Mouse (Mus musculus): ENCODE data around the gene Atxn3. TPM values are rescaled to one million over a fixed set of nuclear protein-coding genes. Genes with fewer than 3 reads are reported as not detected.
"Not testable (repeated sequence)": the region's sequence is repeated elsewhere in the genome, so short reads cannot be mapped to it uniquely, and the experiment has no call there.

Atxn3 gene
- polyA plus RNA-seq, 1 experiment from 2014 or later, result 12.2 TPM

DNA sequence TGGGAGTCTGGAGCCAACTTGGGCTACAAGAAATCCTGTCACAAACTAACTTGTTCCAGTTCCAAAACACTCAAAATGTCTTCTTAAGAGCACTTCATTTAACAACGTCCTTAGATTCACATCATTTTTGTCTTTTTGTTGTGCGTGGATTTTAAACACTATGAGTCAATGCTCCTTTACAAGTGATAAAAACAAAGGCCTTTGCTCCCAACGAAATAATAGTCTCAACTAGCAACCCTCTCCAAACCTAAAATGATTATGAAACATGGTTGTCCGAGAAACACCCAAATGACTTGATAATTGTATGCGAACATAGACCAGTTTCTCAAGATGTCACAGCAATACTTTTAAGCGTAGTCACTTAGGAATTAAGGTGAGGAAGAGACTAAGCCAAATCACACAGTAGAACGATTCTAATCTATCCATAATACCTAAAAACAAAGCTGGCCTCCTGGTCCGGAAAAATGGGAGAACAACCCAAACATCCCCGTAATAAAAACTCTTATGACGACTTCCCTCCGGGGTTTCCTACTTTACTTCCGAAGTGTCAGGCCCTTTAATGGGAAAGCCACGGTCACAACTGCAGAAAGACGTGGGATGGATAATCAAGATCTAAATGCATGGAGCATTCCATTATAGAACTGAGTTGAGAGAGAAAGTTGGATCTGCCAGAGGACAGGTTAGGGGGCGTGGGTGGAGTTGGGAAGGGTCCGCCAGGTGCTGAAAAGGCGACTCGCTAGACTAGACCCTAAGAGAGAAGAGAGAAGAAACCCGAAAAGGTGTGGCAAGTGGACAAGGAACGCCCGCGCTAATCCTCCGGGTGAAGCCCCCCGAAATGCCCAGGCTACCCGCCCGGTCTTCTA is 736 bp downstream of the Atxn3 start:
- peak overlapping the region; percentile 73 for H3K4me3 ChIP-seq (replicated peaks)
- peak overlapping the region; percentile 79 for H3K9ac ChIP-seq
- H3K4me1 ChIP-seq, result peaks cover 10% of the 10 kb centered on the region; the same call in 1 of the 2 replicates
- no peaks in the 10 kb centered on the region for H3K27me3 ChIP-seq
- H3K9me3 ChIP-seq (replicated peaks), result no peaks in the 10 kb centered on the region
- peak overlapping the region; percentile 58 for H3K4me2 ChIP-seq (replicated peaks)
- 10% methylated on average over 26 of the region's 26 CpGs for WGBS
- H3K27ac ChIP-seq (replicated peaks), result peak overlapping the region; percentile 80
- no peaks in the 10 kb centered on the region for H3K36me3 ChIP-seq
- no peak for ATAC-seq (ENCODE audit: insufficient number of reproducible peaks, low FRiP score, low TSS enrichment, low read depth)

DNA sequence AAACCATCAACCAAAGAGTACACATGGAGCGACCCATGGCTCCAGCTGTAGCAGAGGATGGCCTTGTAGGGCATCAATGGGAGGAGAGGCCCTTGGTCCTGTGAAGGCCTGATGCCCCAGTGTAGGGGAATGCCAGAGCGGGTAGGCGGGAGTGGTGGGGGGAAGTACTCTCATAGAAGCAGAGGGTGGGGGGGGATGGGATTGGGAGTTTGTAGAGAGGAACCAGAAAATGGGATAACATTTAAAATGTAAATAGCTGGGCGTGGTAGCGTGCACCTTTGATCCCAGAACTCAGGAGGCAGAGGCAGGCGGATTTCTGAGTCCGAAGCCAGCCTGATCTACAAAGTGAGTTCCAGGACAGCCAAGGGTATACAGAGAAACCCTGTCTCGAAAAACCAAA is 2.2 kb downstream of the Atxn3 start:
- not testable (repeated sequence) for H3K27me3 ChIP-seq; H3K9ac ChIP-seq; H3K4me3 ChIP-seq (replicated peaks); H3K9me3 ChIP-seq (replicated peaks); H3K36me3 ChIP-seq; H3K27ac ChIP-seq (replicated peaks); H3K4me2 ChIP-seq (replicated peaks); H3K4me1 ChIP-seq; ATAC-seq (ENCODE audit: insufficient number of reproducible peaks, low FRiP score, low TSS enrichment, low read depth)
- WGBS, result 95% methylated on average over 8 of the region's 8 CpGs

GRCm38 (mm10) chr12:101948801-101949200 is 9.2 kb downstream of the Atxn3 start:
- ATAC-seq (ENCODE audit: insufficient number of reproducible peaks, low FRiP score, low TSS enrichment, low read depth), result no peak
- Histone ChIP-seq H3K27me3 (no peaks in the 10 kb centered on the region), H3K9ac (no peak overlapping the region), H3K27ac (replicated peaks) (no peak overlapping the region), H3K36me3 (peaks cover 29% of the 10 kb centered on the region), H3K4me3 (replicated peaks) (no peak overlapping the region), H3K9me3 (replicated peaks) (no peaks in the 10 kb centered on the region), H3K4me2 (replicated peaks) (no peak overlapping the region), H3K4me1 (no peaks in the 10 kb centered on the region)
- WGBS, result 74% methylated on average over 4 of the region's 4 CpGs

- ATAC-seq (ENCODE audit: insufficient number of reproducible peaks, low FRiP score, low TSS enrichment, low read depth), result no peak; the same call in 1 of the 2 replicates
- Histone ChIP-seq H3K9me3 (replicated peaks) (no peaks in the 10 kb centered on the region), H3K4me1 (no peaks in the 10 kb centered on the region), H3K9ac (no peak overlapping the region), H3K4me2 (replicated peaks) (no peak overlapping the region), H3K36me3 (peaks cover 29% of the 10 kb centered on the region), H3K4me3 (replicated peaks) (no peak overlapping the region), H3K27ac (replicated peaks) (no peak overlapping the region), H3K27me3 (no peaks in the 10 kb centered on the region)
- 89% methylated on average over 8 of the region's 8 CpGs for WGBS
Observed at GRCm38 (mm10) chr12:101947986-101948385, 10.1 kb downstream of the Atxn3 start.

DNA sequence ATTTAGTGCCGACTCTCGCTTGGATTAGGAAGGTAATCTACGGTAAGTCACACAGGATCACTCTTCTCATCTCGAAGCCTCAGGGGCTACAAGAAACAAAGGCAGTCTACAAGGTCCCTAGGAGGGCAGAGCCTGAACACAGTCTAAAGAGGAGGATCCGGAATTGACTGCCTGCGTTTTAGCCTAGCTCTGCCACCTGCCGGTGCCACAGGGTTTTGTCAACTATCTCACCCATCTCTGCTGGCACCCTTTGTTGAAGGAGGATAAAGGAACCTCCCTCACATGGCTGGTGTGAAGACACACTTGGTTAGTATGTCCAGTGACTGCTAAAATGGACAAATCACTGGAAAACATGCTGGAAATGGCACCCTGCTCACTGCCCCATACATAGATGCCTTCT is 20.5 kb downstream of the Atxn3 start:
- H3K27ac ChIP-seq (replicated peaks), result no peak overlapping the region
- 84% methylated on average over 7 of the region's 7 CpGs for WGBS
- no peak overlapping the region for H3K9ac ChIP-seq
- no peaks in the 10 kb centered on the region for H3K9me3 ChIP-seq (replicated peaks)
- no peaks in the 10 kb centered on the region for H3K27me3 ChIP-seq
- no peaks in the 10 kb centered on the region for H3K4me1 ChIP-seq
- no peak for ATAC-seq (ENCODE audit: insufficient number of reproducible peaks, low FRiP score, low TSS enrichment, low read depth)
- H3K4me2 ChIP-seq (replicated peaks), result no peak overlapping the region
- H3K4me3 ChIP-seq (replicated peaks), result no peak overlapping the region
- H3K36me3 ChIP-seq, result peaks cover 53% of the 10 kb centered on the region

DNA sequence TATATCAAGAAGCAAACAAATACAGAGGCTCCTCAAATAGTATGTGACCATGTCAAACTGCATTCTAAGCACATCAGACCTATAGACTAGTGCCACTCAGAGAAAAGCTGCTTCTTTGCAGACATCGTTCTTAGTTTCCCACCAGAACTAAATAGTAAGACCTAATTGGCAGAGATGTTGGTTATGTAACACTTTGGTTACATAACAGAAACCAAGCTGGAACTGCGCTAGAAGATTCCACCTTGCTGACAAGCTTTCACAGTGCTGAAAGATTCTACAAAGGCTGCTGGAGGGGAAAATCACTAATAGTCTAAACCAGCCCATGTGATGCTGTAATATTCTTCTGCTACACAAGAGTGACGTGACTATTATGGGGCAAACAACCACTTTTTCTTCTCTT is 22.8 kb downstream of the Atxn3 start:
- peaks cover 58% of the 10 kb centered on the region for H3K36me3 ChIP-seq
- no peak overlapping the region for H3K4me2 ChIP-seq (replicated peaks)
- WGBS, result 89% methylated on average over 3 of the region's 3 CpGs
- H3K9me3 ChIP-seq (replicated peaks), result no peaks in the 10 kb centered on the region
- H3K4me3 ChIP-seq (replicated peaks), result no peak overlapping the region
- H3K27ac ChIP-seq (replicated peaks), result no peak overlapping the region
- no peaks in the 10 kb centered on the region for H3K4me1 ChIP-seq
- H3K27me3 ChIP-seq, result no peaks in the 10 kb centered on the region
- H3K9ac ChIP-seq, result no peak overlapping the region
- ATAC-seq (ENCODE audit: insufficient number of reproducible peaks, low FRiP score, low TSS enrichment, low read depth), result no peak

- WGBS, result 86% methylated on average over 1 of the region's 1 CpGs
- Histone ChIP-seq H3K27ac (replicated peaks) (no peak overlapping the region), H3K36me3 (peaks cover 61% of the 10 kb centered on the region), H3K9ac (no peak overlapping the region), H3K4me3 (replicated peaks) (no peak overlapping the region), H3K4me1 (no peaks in the 10 kb centered on the region), H3K9me3 (replicated peaks) (no peaks in the 10 kb centered on the region), H3K4me2 (replicated peaks) (no peak overlapping the region), H3K27me3 (no peaks in the 10 kb centered on the region)
- no peak for ATAC-seq (ENCODE audit: insufficient number of reproducible peaks, low FRiP score, low TSS enrichment, low read depth)
Observed at GRCm38 (mm10) chr12:101928423-101928822, 29.6 kb downstream of the Atxn3 start.

GRCm38 (mm10) chr12:101922313-101922712 is 35.7 kb downstream of the Atxn3 start:
- peaks cover 27% of the 10 kb centered on the region; the same call in 1 of the 2 replicates for H3K36me3 ChIP-seq
- H3K4me3 ChIP-seq (replicated peaks), result no peak overlapping the region
- WGBS, result 55% methylated on average over 6 of the region's 6 CpGs
- H3K27ac ChIP-seq (replicated peaks), result no peak overlapping the region
- no peaks in the 10 kb centered on the region for H3K4me1 ChIP-seq
- H3K9me3 ChIP-seq (replicated peaks), result no peaks in the 10 kb centered on the region
- no peak for ATAC-seq (ENCODE audit: insufficient number of reproducible peaks, low FRiP score, low TSS enrichment, low read depth)
- H3K27me3 ChIP-seq, result no peaks in the 10 kb centered on the region
- no peak overlapping the region for H3K9ac ChIP-seq
- no peak overlapping the region for H3K4me2 ChIP-seq (replicated peaks)

- ATAC-seq (ENCODE audit: insufficient number of reproducible peaks, low FRiP score, low TSS enrichment, low read depth), result no peak
- H3K4me1 ChIP-seq, result no peaks in the 10 kb centered on the region
- H3K36me3 ChIP-seq, result peaks cover 15% of the 10 kb centered on the region; the same call in 1 of the 2 replicates
- WGBS, result 77% methylated on average over 3 of the region's 3 CpGs
- no peak overlapping the region for H3K4me2 ChIP-seq (replicated peaks)
- no peak overlapping the region for H3K9ac ChIP-seq
- no peaks in the 10 kb centered on the region for H3K9me3 ChIP-seq (replicated peaks)
- no peak overlapping the region for H3K27ac ChIP-seq (replicated peaks)
- no peaks in the 10 kb centered on the region for H3K27me3 ChIP-seq
- no peak overlapping the region for H3K4me3 ChIP-seq (replicated peaks)
Observed at GRCm38 (mm10) chr12:101919847-101920246, 38.2 kb downstream of the Atxn3 start.

DNA sequence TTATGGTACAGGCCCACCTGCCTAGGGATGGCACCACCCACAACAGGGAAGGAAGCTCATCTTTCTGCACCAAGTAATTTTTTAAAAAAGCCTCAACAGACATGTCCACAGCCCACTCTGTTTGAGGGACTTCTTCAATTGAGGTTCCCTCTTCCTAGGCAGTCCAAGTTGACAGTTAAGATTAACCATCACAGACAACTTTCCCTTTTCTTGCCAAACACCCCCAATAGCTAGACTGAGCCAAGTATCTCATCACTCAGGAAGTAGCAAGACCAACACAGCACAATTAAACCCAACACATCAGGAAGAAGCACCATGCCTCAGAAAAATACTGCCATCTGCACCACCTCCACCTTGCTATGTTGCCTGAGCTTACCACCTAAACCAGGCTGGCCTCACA is 40.9 kb downstream of the Atxn3 start:
- H3K9ac ChIP-seq, result no peak overlapping the region
- 0 out of 2 replicates have a peak, but pooled peaks cover under 1% of the 10 kb centered on the region for H3K36me3 ChIP-seq
- no peaks in the 10 kb centered on the region for H3K9me3 ChIP-seq (replicated peaks)
- no peaks in the 10 kb centered on the region for H3K27me3 ChIP-seq
- no peak overlapping the region for H3K4me3 ChIP-seq (replicated peaks)
- no peak overlapping the region for H3K4me2 ChIP-seq (replicated peaks)
- ATAC-seq (ENCODE audit: insufficient number of reproducible peaks, low FRiP score, low TSS enrichment, low read depth), result no peak
- H3K4me1 ChIP-seq, result peaks cover 4% of the 10 kb centered on the region; the same call in 1 of the 2 replicates
- H3K27ac ChIP-seq (replicated peaks), result no peak overlapping the region

DNA sequence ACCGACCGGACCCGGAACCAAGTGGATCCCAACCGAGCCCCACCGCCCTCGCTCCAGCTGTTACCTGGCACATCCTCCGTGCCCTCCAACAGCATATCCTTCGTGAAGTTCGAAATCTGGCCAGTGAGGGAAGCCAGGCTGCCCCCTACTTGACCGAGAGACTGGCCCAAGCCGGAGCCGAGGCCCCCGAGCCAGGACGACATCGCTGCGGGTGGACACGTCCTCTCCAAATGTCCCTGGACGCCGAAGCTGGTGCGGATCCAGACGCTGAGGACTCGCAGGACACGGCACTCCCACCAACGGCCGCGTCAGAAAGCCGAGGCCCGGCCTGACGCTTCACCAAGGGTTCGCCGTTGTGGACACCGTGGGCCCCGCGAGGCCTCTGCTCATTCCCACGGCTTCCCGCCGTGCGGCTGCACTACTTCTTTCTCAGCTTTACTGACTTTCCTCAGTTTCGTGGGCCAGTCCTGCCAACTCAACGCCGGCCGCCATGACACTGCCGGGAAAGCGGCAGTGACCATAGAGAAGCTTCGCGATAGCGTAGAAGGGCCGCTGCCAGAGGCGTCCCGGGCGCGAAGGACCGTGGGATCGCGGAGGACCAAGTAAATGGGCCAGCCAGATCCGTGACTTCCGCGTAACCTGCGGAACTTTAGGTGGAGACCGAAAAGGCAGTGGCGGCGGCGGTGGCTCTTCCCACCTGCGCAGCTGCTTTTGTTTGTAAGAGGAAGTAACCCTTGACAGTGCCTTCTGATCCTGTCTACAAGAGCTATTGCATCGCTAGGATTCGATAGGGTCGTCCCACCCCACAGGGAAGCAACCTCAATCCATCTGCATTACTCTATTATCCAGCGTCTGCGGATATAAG is 45.2 kb downstream of the Atxn3 start, which contains the start of gene Trip11:
TSS of gene Trip11 (minus strand) at position 642 of the 865 bp plus-strand sequence.
- Histone ChIP-seq H3K36me3 (peaks cover 11% of the 10 kb centered on the region), H3K9me3 (replicated peaks) (no peaks in the 10 kb centered on the region), H3K27me3 (no peaks in the 10 kb centered on the region), H3K27ac (replicated peaks) (peak within 1 kb of the TSS; percentile 96), H3K4me2 (replicated peaks) (peak within 1 kb of the TSS; percentile 68), H3K4me3 (replicated peaks) (peak within 1 kb of the TSS; percentile 94), H3K4me1 (peaks cover 16% of the 10 kb centered on the region), H3K9ac (peak within 1 kb of the TSS; percentile 94)
- WGBS, result under 1% methylated on average over 69 of the region's 69 CpGs
- peak; percentile 92 for ATAC-seq (ENCODE audit: insufficient number of reproducible peaks, low FRiP score, low TSS enrichment, low read depth)
